Mouse (Mus musculus): ENCODE measurements at regions not wholly inside any gene's neighbourhood (a gene's known extent, or its start where the extent isn't known, plus 50 kb on each side); places are given as distances from the start of the nearest gene placed in this dataset.
"Not testable (repeated sequence)": the region's sequence is repeated elsewhere in the genome, so short reads cannot be mapped to it uniquely, and the experiment has no call there.

DNA sequence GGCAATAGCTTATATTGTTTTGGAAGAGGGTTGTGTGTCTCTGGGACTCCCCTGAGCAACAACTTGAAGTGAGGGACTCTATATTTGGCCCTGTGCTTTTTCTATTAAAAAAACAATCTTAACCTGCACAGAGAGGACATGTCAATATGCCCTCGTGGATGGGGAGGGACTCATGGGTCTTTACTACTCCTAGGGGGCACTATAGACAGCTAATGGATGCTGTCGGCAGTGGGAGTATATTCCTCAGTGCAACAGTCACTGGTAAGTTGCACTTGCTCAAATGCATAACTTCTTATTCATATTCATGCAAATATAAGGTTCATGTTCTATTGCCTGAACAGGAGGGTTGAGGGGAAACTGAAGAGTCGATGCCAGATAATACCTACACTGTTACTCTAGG lies 135.9 kb upstream of the Tet2 start:
- Histone ChIP-seq H3K4me2 (ENCODE audit: low read depth, low read length) (no peak overlapping the region), H3K27me3 (ENCODE audit: control insufficient read depth, insufficient read depth, low read length) (no peaks in the 10 kb centered on the region), H3K9me3 (replicated peaks; ENCODE audit: control insufficient read depth, low read length) (no peaks in the 10 kb centered on the region), H3K36me3 (ENCODE audit: control insufficient read depth, insufficient read depth, low read length) (no peaks in the 10 kb centered on the region), H3K9ac (ENCODE audit: low read length) (no peak overlapping the region), H3K27ac (ENCODE audit: low read length) (no peak overlapping the region), H3K4me1 (ENCODE audit: control insufficient read depth, insufficient read depth, low read length) (no peaks in the 10 kb centered on the region), H3K4me3 (replicated peaks; ENCODE audit: low read length) (no peak overlapping the region)
- 74% methylated on average over 3 of the region's 3 CpGs for WGBS
- no peak for ATAC-seq (ENCODE audit: insufficient read depth, low FRiP score)

DNA sequence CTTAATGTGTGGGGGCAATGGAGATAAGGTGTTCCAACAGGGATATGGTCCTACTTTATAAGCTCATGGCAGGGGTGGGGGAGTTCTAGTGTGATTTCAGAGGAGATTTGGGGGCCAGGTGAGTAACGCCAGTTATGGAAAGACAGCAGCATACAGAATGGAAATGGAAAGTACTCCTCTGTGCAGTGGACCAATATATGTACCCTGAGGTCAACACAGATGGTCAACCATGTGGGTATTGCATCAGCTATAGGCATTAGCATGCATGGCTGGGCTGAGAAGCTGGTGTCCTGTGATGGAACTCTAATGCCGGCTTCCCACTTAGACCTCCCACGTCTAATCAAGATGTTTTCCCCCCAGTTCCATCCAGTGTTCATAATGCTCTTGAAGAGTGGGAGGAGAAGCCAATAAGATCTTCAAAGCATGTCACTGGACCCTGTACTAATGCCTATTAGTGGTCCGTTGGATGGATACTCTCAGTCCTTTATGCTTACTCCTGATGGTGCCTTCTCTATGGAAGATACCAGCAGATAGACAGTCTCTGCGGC lies 139.3 kb upstream of the Tet2 start:
- H3K27ac ChIP-seq (ENCODE audit: low read length) = no peak overlapping the region
- H3K27me3 ChIP-seq (ENCODE audit: control insufficient read depth, insufficient read depth, low read length) = no peaks in the 10 kb centered on the region
- H3K9ac ChIP-seq (ENCODE audit: low read length) = no peak overlapping the region
- no peaks in the 10 kb centered on the region for H3K9me3 ChIP-seq (replicated peaks; ENCODE audit: control insufficient read depth, low read length)
- no peaks in the 10 kb centered on the region for H3K36me3 ChIP-seq (ENCODE audit: control insufficient read depth, insufficient read depth, low read length)
- H3K4me2 ChIP-seq (ENCODE audit: low read depth, low read length) = no peak overlapping the region
- ATAC-seq (ENCODE audit: insufficient read depth, low FRiP score) = no peak
- WGBS = 91% methylated on average over 5 of the region's 5 CpGs
- no peaks in the 10 kb centered on the region for H3K4me1 ChIP-seq (ENCODE audit: control insufficient read depth, insufficient read depth, low read length)
- H3K4me3 ChIP-seq (replicated peaks; ENCODE audit: low read length) = no peak overlapping the region

DNA sequence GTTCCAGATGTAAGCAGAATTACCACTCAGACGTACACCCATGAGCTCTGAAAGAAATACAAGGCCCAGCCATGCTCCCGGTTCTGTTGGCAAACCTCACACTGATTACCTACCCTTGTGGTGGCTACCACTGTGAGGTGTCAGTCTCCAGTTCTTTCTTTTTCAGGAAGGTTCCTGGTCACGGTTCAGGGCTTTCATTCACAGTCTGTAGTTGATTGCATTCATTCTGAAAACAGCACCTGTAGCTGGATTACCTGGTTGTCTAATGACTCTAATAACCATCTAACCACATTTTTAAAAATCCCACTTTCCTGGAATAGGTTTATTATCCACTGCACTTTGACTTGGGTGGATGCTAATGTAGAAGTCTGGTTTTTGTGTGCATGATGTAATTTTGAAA lies 139.8 kb upstream of the Tet2 start:
- Histone ChIP-seq H3K9me3 (replicated peaks; ENCODE audit: control insufficient read depth, low read length) (no peaks in the 10 kb centered on the region), H3K36me3 (ENCODE audit: control insufficient read depth, insufficient read depth, low read length) (no peaks in the 10 kb centered on the region), H3K4me1 (ENCODE audit: control insufficient read depth, insufficient read depth, low read length) (no peaks in the 10 kb centered on the region), H3K4me3 (replicated peaks; ENCODE audit: low read length) (no peak overlapping the region), H3K4me2 (ENCODE audit: low read depth, low read length) (no peak overlapping the region), H3K9ac (ENCODE audit: low read length) (no peak overlapping the region), H3K27ac (ENCODE audit: low read length) (no peak overlapping the region), H3K27me3 (ENCODE audit: control insufficient read depth, insufficient read depth, low read length) (no peaks in the 10 kb centered on the region)
- no peak for ATAC-seq (ENCODE audit: insufficient read depth, low FRiP score)
- WGBS = 79% methylated on average over 3 of the region's 3 CpGs

DNA sequence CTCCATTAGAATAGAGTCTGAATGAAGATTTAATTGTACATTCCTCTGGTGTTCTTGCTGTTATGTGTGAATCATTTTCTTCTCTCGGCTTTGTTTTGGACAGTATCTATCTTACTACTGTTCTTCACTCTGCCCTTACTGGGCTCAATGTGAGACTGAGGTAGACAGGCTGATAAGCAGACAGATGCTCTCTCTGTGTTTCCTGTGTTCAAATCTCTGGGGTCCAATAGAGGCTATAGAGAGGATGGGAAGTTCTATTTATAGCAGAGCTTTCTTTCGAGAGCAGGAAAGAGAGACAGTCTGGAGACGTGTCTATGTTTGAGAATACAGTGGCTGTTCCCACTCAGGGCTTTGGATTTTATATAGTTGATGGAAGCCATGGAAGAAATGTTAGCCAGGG lies 140.5 kb upstream of the Tet2 start:
- WGBS = 52% methylated on average over 3 of the region's 3 CpGs

GRCm38 (mm10) chr3:133694057-133694456 lies 149.1 kb upstream of the Tet2 start:
- 42% methylated on average over 4 of the region's 4 CpGs for WGBS
- H3K9ac ChIP-seq (ENCODE audit: low read length) = no peak overlapping the region

More for the DNA sequence above, 140.5 kb upstream of the Tet2 start:
- ATAC-seq (ENCODE audit: insufficient read depth, low FRiP score) = no peak
- Histone ChIP-seq H3K4me3 (replicated peaks; ENCODE audit: low read length) (no peak overlapping the region), H3K9ac (ENCODE audit: low read length) (no peak overlapping the region), H3K4me1 (ENCODE audit: control insufficient read depth, insufficient read depth, low read length) (no peaks in the 10 kb centered on the region), H3K27ac (ENCODE audit: low read length) (no peak overlapping the region), H3K4me2 (ENCODE audit: low read depth, low read length) (no peak overlapping the region), H3K36me3 (ENCODE audit: control insufficient read depth, insufficient read depth, low read length) (no peaks in the 10 kb centered on the region), H3K27me3 (ENCODE audit: control insufficient read depth, insufficient read depth, low read length) (no peaks in the 10 kb centered on the region), H3K9me3 (replicated peaks; ENCODE audit: control insufficient read depth, low read length) (no peaks in the 10 kb centered on the region)

GRCm38 (mm10) chr3:133696122-133696521 lies 151.2 kb upstream of the Tet2 start:
- no peaks in the 10 kb centered on the region for H3K4me1 ChIP-seq (ENCODE audit: control insufficient read depth, insufficient read depth, low read length)
- H3K4me3 ChIP-seq (replicated peaks; ENCODE audit: low read length) = no peak overlapping the region
- WGBS = 88% methylated on average over 3 of the region's 3 CpGs
- no peak overlapping the region for H3K27ac ChIP-seq (ENCODE audit: low read length)
- no peaks in the 10 kb centered on the region for H3K9me3 ChIP-seq (replicated peaks; ENCODE audit: control insufficient read depth, low read length)
- H3K36me3 ChIP-seq (ENCODE audit: control insufficient read depth, insufficient read depth, low read length) = no peaks in the 10 kb centered on the region
- no peak for ATAC-seq (ENCODE audit: insufficient read depth, low FRiP score)
- no peak overlapping the region for H3K9ac ChIP-seq (ENCODE audit: low read length)
- H3K4me2 ChIP-seq (ENCODE audit: low read depth, low read length) = no peak overlapping the region
- H3K27me3 ChIP-seq (ENCODE audit: control insufficient read depth, insufficient read depth, low read length) = no peaks in the 10 kb centered on the region

More at GRCm38 (mm10) chr3:133694057-133694456, 149.1 kb upstream of the Tet2 start:
- Histone ChIP-seq H3K9me3 (replicated peaks; ENCODE audit: control insufficient read depth, low read length) (no peaks in the 10 kb centered on the region), H3K27me3 (ENCODE audit: control insufficient read depth, insufficient read depth, low read length) (no peaks in the 10 kb centered on the region), H3K27ac (ENCODE audit: low read length) (no peak overlapping the region), H3K4me3 (replicated peaks; ENCODE audit: low read length) (no peak overlapping the region), H3K4me1 (ENCODE audit: control insufficient read depth, insufficient read depth, low read length) (no peaks in the 10 kb centered on the region), H3K36me3 (ENCODE audit: control insufficient read depth, insufficient read depth, low read length) (no peaks in the 10 kb centered on the region), H3K4me2 (ENCODE audit: low read depth, low read length) (no peak overlapping the region)
- no peak for ATAC-seq (ENCODE audit: insufficient read depth, low FRiP score)

- H3K9ac ChIP-seq (ENCODE audit: low read length); ATAC-seq (ENCODE audit: insufficient read depth, low FRiP score); H3K4me1 ChIP-seq (ENCODE audit: control insufficient read depth, insufficient read depth, low read length); H3K9me3 ChIP-seq (replicated peaks; ENCODE audit: control insufficient read depth, low read length); H3K4me2 ChIP-seq (ENCODE audit: low read depth, low read length); H3K27ac ChIP-seq (ENCODE audit: low read length); H3K4me3 ChIP-seq (replicated peaks; ENCODE audit: low read length); H3K36me3 ChIP-seq (ENCODE audit: control insufficient read depth, insufficient read depth, low read length); H3K27me3 ChIP-seq (ENCODE audit: control insufficient read depth, insufficient read depth, low read length): not testable (repeated sequence)
Observed at GRCm38 (mm10) chr3:133704849-133705248, 159.9 kb upstream of the Tet2 start.

DNA sequence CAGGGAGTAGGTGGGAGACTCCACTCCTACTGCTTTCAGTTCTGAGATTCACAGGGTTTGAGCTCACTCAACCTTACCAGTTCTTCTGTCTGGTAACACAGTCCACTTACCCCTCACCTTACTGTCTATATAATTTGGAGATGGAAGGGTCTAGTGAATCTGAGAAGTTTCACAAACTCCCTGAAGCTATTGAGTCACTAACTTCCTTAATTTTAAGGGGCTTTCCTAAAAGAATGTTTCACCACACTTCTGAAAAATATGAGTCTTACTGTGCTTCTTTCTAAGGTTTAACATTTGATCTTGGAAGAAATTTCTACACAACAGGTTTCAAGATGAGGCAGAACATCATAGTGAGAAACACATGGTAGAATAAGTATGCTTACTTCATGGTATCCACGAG lies 166.6 kb upstream of the Tet2 start:
- H3K9ac ChIP-seq (ENCODE audit: low read length) = no peak overlapping the region
- no peaks in the 10 kb centered on the region for H3K27me3 ChIP-seq (ENCODE audit: control insufficient read depth, insufficient read depth, low read length)
- H3K27ac ChIP-seq (ENCODE audit: low read length) = no peak overlapping the region
- no peak overlapping the region for H3K4me3 ChIP-seq (replicated peaks; ENCODE audit: low read length)
- no peaks in the 10 kb centered on the region for H3K36me3 ChIP-seq (ENCODE audit: control insufficient read depth, insufficient read depth, low read length)
- no peaks in the 10 kb centered on the region for H3K4me1 ChIP-seq (ENCODE audit: control insufficient read depth, insufficient read depth, low read length)
- 56% methylated on average over 1 of the region's 1 CpGs for WGBS
- H3K4me2 ChIP-seq (ENCODE audit: low read depth, low read length) = no peak overlapping the region
- no peaks in the 10 kb centered on the region for H3K9me3 ChIP-seq (replicated peaks; ENCODE audit: control insufficient read depth, low read length)
- ATAC-seq (ENCODE audit: insufficient read depth, low FRiP score) = no peak

DNA sequence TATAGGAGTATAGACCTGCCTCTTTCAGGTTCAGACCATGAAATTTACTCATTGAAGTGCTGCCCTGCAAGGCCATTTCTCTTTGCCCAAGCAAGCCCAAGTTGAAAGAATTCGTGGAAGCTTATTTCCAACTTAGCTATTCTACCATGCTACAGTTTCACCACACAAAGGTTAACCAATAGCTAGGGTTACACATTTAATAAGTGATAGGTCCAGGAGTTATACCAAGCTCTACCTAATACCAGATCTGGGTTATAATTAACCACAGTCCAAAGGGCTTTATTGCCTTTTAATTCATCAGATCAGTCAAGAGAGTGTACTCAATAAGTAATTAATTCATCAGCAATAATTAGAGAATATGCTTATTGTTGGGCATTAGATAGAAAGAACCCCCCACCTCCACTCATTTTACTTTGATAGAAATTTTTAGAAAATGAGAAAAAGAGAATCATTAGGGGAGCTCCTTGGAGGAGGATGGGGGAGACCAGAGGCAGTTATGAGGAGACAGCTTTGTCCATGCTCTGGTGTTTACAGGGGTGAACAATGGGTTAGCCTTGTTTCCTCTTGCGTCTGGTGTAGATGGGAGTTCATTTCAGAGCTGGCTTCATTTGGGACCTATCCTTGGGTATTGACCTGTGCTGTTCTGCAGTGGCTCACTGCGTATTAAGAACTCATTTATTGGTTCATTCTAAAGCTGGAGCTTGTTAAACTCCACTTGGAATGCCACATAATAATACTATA lies 177.8 kb upstream of the Tet2 start:
- 68% methylated on average over 3 of the region's 3 CpGs for WGBS
- H3K4me2 ChIP-seq (ENCODE audit: low read depth, low read length) = no peak overlapping the region
- H3K27ac ChIP-seq (ENCODE audit: low read length) = no peak overlapping the region
- H3K4me3 ChIP-seq (replicated peaks; ENCODE audit: low read length) = no peak overlapping the region
- no peaks in the 10 kb centered on the region for H3K4me1 ChIP-seq (ENCODE audit: control insufficient read depth, insufficient read depth, low read length)
- no peaks in the 10 kb centered on the region for H3K27me3 ChIP-seq (ENCODE audit: control insufficient read depth, insufficient read depth, low read length)
- H3K36me3 ChIP-seq (ENCODE audit: control insufficient read depth, insufficient read depth, low read length) = no peaks in the 10 kb centered on the region
- H3K9ac ChIP-seq (ENCODE audit: low read length) = no peak overlapping the region
- H3K9me3 ChIP-seq (replicated peaks; ENCODE audit: control insufficient read depth, low read length) = no peaks in the 10 kb centered on the region
- ATAC-seq (ENCODE audit: insufficient read depth, low FRiP score) = no peak

Data from stomach, embryonic 16.5 days (tissue).